Mouse (Mus musculus) spleen, adult 2 months (tissue): ENCODE measurements around the gene Shroom2.
"Not testable (repeated sequence)": the region's sequence is repeated elsewhere in the genome, so short reads cannot be mapped to it uniquely, and the experiment has no call there.

Experiments
- CTCF ChIP-seq: fragments of 200-500 bp; IDR thresholded peaks from 2 replicates; pipeline ENCODE4 v1.5.1; 2011; ENCODE audit warnings: mild to moderate bottlenecking, inconsistent platforms; ENCODE audit not compliant: insufficient read depth, insufficient read length, insufficient replicate concordance; ENCODE audit errors: extremely low read depth
- POLR2A ChIP-seq: fragments of 200-500 bp; IDR thresholded peaks from 2 replicates; pipeline ENCODE4 v1.6.1; 2011; ENCODE audit warnings: low read depth, low read length, inconsistent platforms

GRCm38 (mm10) chrX:152710715-152711114 is 58.5 kb downstream of the Shroom2 start:
- not testable (repeated sequence) for TF ChIP-seq CTCF, POLR2A
